Comparison of ENCODE assay signal across 22 mouse cellular contexts in the genomic region with DNA sequence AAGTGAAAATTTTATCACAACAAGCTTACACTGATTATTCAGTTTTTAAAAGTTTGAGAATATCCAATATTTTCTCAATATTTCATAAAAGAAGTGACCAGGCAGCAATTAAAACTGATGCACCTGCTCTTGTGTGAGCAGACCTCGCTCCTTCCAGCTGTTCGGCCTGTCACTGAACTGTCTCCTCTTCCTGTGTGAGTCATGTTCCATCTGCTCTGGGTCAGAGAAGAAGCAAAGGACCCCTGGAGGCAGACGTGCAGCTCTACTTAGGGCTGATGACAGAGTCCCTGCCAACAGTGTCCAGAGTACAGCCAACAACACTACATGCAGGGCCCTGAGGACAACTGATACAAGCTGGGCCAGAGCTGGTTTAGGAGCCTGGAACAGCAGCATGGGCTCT. TPM values are rescaled to one million over a fixed set of nuclear protein-coding genes. Genes with fewer than 3 reads are reported as not detected.
"Had no signal": no experiment of that assay in that cellular context is flagged by ENCODE, and none has a peak within 500 bp of the region (broad histone marks: within the 10 kb centered on the region; RNA-seq: fewer than 3 reads in every experiment).

No protein-coding gene starts in this region.

- H3K4me3 ChIP-seq: kidney, embryonic 15.5 days; limb, embryonic 12.5 days; limb, embryonic 15.5 days; midbrain, embryonic 13.5 days had no signal

- H3K27me3 ChIP-seq: kidney, embryonic 15.5 days; limb, embryonic 12.5 days; limb, embryonic 15.5 days; midbrain, embryonic 13.5 days had no signal

- H3K36me3 ChIP-seq: kidney, embryonic 15.5 days; limb, embryonic 12.5 days; limb, embryonic 15.5 days; midbrain, embryonic 13.5 days had no signal

- H3K9me3 ChIP-seq: kidney, embryonic 15.5 days; limb, embryonic 12.5 days; limb, embryonic 15.5 days; midbrain, embryonic 13.5 days had no signal

- H3K4me1 ChIP-seq: kidney, embryonic 15.5 days; limb, embryonic 12.5 days; limb, embryonic 15.5 days; midbrain, embryonic 13.5 days had no signal

- DNase-seq: kidney, postnatal 10 days; kidney, postnatal 36 days; left cerebral cortex, postnatal 4 days; liver, postnatal 0 days; lung, embryonic 14.5 days; right cerebral cortex, adult 18-20 months; right cerebral cortex, postnatal 14 days; right cerebral cortex, postnatal 4 days; thymus, adult 2 months; thymus, postnatal 14 days; thymus, postnatal 4 days had no signal

- ATAC-seq: liver, postnatal 0 days; lung, postnatal 0 days; midbrain, embryonic 13.5 days; midbrain, embryonic 16.5 days had no signal

- H3K9ac ChIP-seq: kidney, embryonic 15.5 days; limb, embryonic 12.5 days; limb, embryonic 15.5 days; liver, embryonic 14.5 days; liver, postnatal 0 days; lung, embryonic 14.5 days; midbrain, embryonic 13.5 days had no signal

- H3K4me2 ChIP-seq: kidney, embryonic 15.5 days; limb, embryonic 12.5 days; limb, embryonic 15.5 days; liver, embryonic 11.5 days; lung, embryonic 14.5 days; midbrain, embryonic 13.5 days had no signal

- H3K27ac ChIP-seq: kidney, embryonic 15.5 days; limb, embryonic 12.5 days; limb, embryonic 15.5 days; liver, embryonic 14.5 days; macrophage; midbrain, embryonic 13.5 days; stomach, postnatal 0 days had no signal

RNA-seq across cellular contexts. Expression of a gene that starts 12.6 kb away (rescaled TPM):
- polyA plus RNA-seq: kidney, embryonic 15.5 days; limb, embryonic 12.5 days; limb, embryonic 15.5 days; liver, embryonic 11.5 days; lung, embryonic 14.5 days; lung, postnatal 0 days; midbrain, embryonic 13.5 days; midbrain, embryonic 16.5 days; neural tube, embryonic 11.5 days had no signal
